Mouse (Mus musculus) adrenal gland, postnatal 10 days (tissue): ENCODE data around the gene Rtn3. TPM values are rescaled to one million over a fixed set of nuclear protein-coding genes. Genes with fewer than 3 reads are reported as not detected.

ENCODE experiments used
- DNase-seq: peaks from one replicate; pipeline ENCODE4 v3.0.0; 2021; ENCODE audit warnings: mixed read lengths
- microRNA-seq: library from miRNA; unstranded; fragments of <30 nt; microRNA quantifications from one replicate; pipeline ENCODE4 v1.2.0, GENCODE M21; 2021
- total RNA-seq, 2 experiments: library from RNA; stranded (reverse); gene quantifications; 2 replicates each; pipeline ENCODE4 v1.2.3; 2021

Gene Rtn3
- total RNA-seq, 2 experiments from 2014 or later, result 128 to 139 TPM

GRCm38 (mm10) chr19:7381906-7382247 lies 101.2 kb downstream of the Rtn3 start:
- DNase-seq, result no peak

- DNase-seq, result no peak
These were observed 105.4 kb downstream of the Rtn3 start for GRCm38 (mm10) chr19:7377639-7378038.

Small RNA genes lying within 50 kb of the gene (microRNA-seq; reads per million reads assigned to microRNA genes)
- not detected for gene Mir6991

Other genes with a start within 250 kb of the Rtn3 start
- gene Naa40, start 242.1 kb downstream of the Rtn3 start, total RNA-seq, result 10 to 100 TPM; 27.2 to 38.8 TPM
- gene Rcor2, start 216.0 kb downstream of the Rtn3 start, total RNA-seq, result 1 to 10 TPM; 4.5 to 7.6 TPM
- gene Mark2, start 141.4 kb downstream of the Rtn3 start, total RNA-seq, result 10 to 100 TPM; 61.8 to 73.3 TPM
- 10 to 100 TPM; 23.2 to 23.8 TPM for gene Spindoc, start 100.3 kb downstream of the Rtn3 start, total RNA-seq
- 10 to 100 TPM; 29.6 to 37.6 TPM for gene 2700081O15Rik, start 65.7 kb downstream of the Rtn3 start, total RNA-seq
- 100 to 1,000 TPM in 1 of 2 experiments, 10 to 100 TPM in 1; 92.3 to 110 TPM for gene Atl3, start 10.8 kb upstream of the Rtn3 start, total RNA-seq
- 10 to 100 TPM; 83.3 to 97.3 TPM for gene Pla2g16, start 74.2 kb upstream of the Rtn3 start, total RNA-seq
- 10 to 100 TPM; 20.3 to 29.6 TPM for gene Lgals12, start 123.9 kb upstream of the Rtn3 start, total RNA-seq
- under 1 TPM in 1 of 2 experiments, not detected in 1; 0.39 TPM for gene Hrasls5, start 129.3 kb upstream of the Rtn3 start, total RNA-seq
- not detected for gene Slc22a19, start 228.0 kb upstream of the Rtn3 start, total RNA-seq